Mouse (Mus musculus): ENCODE results near the gene Supt3.

- TF ChIP-seq CTCF (IDR thresholded peaks at IDR 0.05; ENCODE audit: borderline replicate concordance, extremely low read depth, insufficient read depth, insufficient read length) (no peak), POLR2A (IDR thresholded peaks at IDR 0.05; ENCODE audit: borderline replicate concordance, extremely low read depth, insufficient read depth, insufficient read length, poor library complexity, severe bottlenecking) (no peak)
Observed at GRCm38 (mm10) chr17:45087022-45087421, 310.1 kb downstream of the Supt3 start.
